Mouse (Mus musculus) embryonic facial prominence, embryonic 11.5 days (tissue): ENCODE data around the gene Hspa1a. TPM values are rescaled to one million over a fixed set of nuclear protein-coding genes. Genes with fewer than 3 reads are reported as not detected.

Experiments used
- ATAC-seq: fragments of 200-750 bp; cut with Nextera tagmentation; replicated peaks from 2 replicates; pipeline ENCODE4 v1.8.0; 2017; ENCODE audit warnings: low read depth; ENCODE audit not compliant: insufficient number of reproducible peaks, low FRiP score, low TSS enrichment
- DNase-seq: peaks from one replicate; pipeline ENCODE4 v3.0.0-alpha.2; 2015; ENCODE audit warnings: low spot score
- H3K27ac ChIP-seq: fragments of 300-500 bp; sonication (generic); replicated peaks from 2 replicates; pipeline ENCODE4 v1.5.1; 2014; ENCODE audit warnings: mild to moderate bottlenecking, low read depth, low read length, control low read depth
- H3K27me3 ChIP-seq: fragments of 300-500 bp; sonication (generic); 2 replicates; pipeline ENCODE4 v1.6.1; 2014; ENCODE audit warnings: mild to moderate bottlenecking, low read length, moderate library complexity, mixed read lengths; ENCODE audit not compliant: control insufficient read depth, insufficient read depth
- H3K36me3 ChIP-seq: fragments of 300-500 bp; sonication (generic); replicated peaks from 2 replicates; pipeline ENCODE4 v1.6.1; 2014; ENCODE audit warnings: low read depth, mild to moderate bottlenecking, low read length, moderate library complexity, mixed read lengths; ENCODE audit not compliant: control insufficient read depth, insufficient read depth
- H3K4me1 ChIP-seq: fragments of 300-500 bp; sonication (generic); 2 replicates; pipeline ENCODE4 v1.6.1; 2014; ENCODE audit warnings: low read length, mixed read lengths; ENCODE audit not compliant: control insufficient read depth, insufficient read depth
- H3K4me2 ChIP-seq: fragments of 300-500 bp; sonication (generic); 2 replicates; pipeline ENCODE4 v1.6.1; 2014; ENCODE audit warnings: low read depth, mild to moderate bottlenecking, control low read depth, low read length, moderate library complexity
- H3K4me3 ChIP-seq: fragments of 300-500 bp; sonication (generic); 2 replicates; pipeline ENCODE4 v1.5.1; 2014; ENCODE audit warnings: low read depth, low read length, control low read depth
- H3K9ac ChIP-seq: fragments of 300-500 bp; sonication (generic); replicated peaks from 2 replicates; pipeline ENCODE4 v1.6.1; 2014; ENCODE audit warnings: mild to moderate bottlenecking, control low read depth, low read length
- H3K9me3 ChIP-seq: fragments of 300-500 bp; sonication (generic); replicated peaks from 2 replicates; pipeline ENCODE4 v1.6.1; 2016; ENCODE audit warnings: mild to moderate bottlenecking, low read length, inconsistent platforms, mixed read lengths; ENCODE audit not compliant: control insufficient read depth
- WGBS: fragments of 180-500 bp; shearing (Covaris S2); extraction: QIAGEN DNeasy Blood & Tissue Kit; methylation state at CpG from one replicate; pipeline ENCODE4 v1.1.7; 2014; 5-methylcytosine and 5-hydroxymethylcytosine counted together
- polyA plus RNA-seq: library from polyadenylated mRNA; unstranded; fragments of >200 nt; fragmentation: Nextera tagmentation; extraction: Ambion mirVana; gene quantifications from 2 replicates; pipeline ENCODE4 v1.2.1, GENCODE M21; 2014

Hspa1a gene
- polyA plus RNA-seq, 1 experiment from 2014 or later = 1.7 TPM

DNA sequence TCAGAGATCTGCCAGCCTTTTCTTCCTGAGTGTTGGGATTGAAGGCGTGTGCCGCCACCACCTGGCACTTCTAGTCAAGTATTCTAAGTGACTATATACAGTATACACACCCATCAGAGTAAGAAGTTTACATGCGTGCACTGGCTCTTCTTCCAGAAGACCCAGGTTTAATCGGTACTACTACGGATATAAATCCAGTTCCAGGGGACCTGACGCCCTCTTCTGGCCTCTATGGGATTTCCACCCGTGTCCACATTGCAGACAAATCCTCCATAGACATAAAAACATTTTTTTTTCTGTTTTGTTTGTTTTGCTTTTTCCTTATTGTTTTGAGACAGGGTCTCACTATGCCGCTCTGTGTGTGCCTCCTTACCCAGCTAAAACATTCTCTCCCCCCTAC is 24.4 kb downstream of the Hspa1a start:
- no peak overlapping the region for H3K9ac ChIP-seq
- no peaks in the 10 kb centered on the region for H3K27me3 ChIP-seq
- WGBS = 28% methylated on average over 8 of the region's 8 CpGs
- no peak overlapping the region for H3K4me2 ChIP-seq
- no peaks in the 10 kb centered on the region for H3K9me3 ChIP-seq
- peaks cover 4% of the 10 kb centered on the region; the same call in 1 of the 2 replicates for H3K4me1 ChIP-seq
- H3K4me3 ChIP-seq = no peak overlapping the region
- ATAC-seq = no peak
- no peak overlapping the region for H3K27ac ChIP-seq
- peak; percentile 67 for DNase-seq
- peaks cover 12% of the 10 kb centered on the region for H3K36me3 ChIP-seq

DNA sequence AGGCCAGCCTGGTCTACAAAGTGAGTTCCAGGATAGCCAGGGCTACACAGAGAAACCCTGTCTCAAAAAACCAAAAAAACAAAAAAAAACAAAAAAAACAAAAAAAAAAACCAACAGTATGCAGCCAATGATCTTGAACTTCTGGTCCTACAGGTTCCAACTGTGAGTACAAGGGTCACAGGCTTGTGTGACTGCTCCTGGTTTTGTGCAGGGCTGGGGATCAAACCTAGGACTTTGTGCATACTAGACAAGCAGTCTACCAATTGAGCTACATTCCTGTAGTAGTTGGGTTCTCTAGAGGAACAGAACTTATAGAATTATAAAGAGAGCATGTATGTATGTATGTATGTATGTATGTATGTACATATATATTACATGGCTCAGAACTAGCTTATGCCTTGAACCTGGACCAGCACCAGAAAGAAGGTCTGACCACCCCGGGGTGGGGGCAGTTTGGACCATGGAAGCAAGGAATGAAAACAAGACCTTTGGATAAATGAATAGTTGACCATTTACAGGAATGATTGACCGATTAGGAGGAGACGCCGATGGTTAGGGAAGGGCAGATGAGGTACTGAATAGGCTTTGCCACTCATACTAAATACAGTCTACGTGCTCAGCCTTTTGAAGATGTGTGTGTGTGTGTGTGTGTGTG is 25.3 kb downstream of the Hspa1a start:
- Histone ChIP-seq H3K4me1 (peaks cover 4% of the 10 kb centered on the region; the same call in 1 of the 2 replicates), H3K27ac (no peak overlapping the region), H3K27me3 (no peaks in the 10 kb centered on the region), H3K9ac (no peak overlapping the region), H3K36me3 (peaks cover 12% of the 10 kb centered on the region), H3K4me2 (no peak overlapping the region), H3K4me3 (no peak overlapping the region), H3K9me3 (no peaks in the 10 kb centered on the region)
- 87% methylated on average over 5 of the region's 5 CpGs for WGBS
- DNase-seq (no peak), ATAC-seq (no peak)

DNA sequence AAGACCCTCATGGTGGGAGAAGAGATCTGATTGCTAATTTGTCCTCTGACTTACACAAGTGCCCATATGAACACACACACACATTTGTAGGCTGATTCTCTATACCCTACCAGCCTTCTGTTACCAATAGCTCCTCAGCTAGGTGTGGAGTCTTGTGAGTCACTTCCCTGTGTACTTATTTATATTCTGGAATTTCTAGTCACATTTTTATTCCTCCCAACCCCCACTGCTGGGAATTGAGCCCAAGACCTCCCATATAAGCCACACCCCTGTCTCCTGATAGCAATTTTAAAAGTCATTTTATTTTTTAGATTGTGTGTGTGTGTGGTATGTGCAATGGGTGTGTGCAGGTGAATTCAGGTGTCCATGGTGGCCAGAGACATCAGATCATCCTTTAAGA is 27.6 kb downstream of the Hspa1a start:
- ATAC-seq = no peak
- DNase-seq = no peak
- Histone ChIP-seq H3K9me3 (no peaks in the 10 kb centered on the region), H3K4me1 (no peaks in the 10 kb centered on the region), H3K9ac (no peak overlapping the region), H3K27ac (no peak overlapping the region), H3K36me3 (no peaks in the 10 kb centered on the region), H3K27me3 (no peaks in the 10 kb centered on the region), H3K4me2 (no peak overlapping the region), H3K4me3 (no peak overlapping the region)

DNA sequence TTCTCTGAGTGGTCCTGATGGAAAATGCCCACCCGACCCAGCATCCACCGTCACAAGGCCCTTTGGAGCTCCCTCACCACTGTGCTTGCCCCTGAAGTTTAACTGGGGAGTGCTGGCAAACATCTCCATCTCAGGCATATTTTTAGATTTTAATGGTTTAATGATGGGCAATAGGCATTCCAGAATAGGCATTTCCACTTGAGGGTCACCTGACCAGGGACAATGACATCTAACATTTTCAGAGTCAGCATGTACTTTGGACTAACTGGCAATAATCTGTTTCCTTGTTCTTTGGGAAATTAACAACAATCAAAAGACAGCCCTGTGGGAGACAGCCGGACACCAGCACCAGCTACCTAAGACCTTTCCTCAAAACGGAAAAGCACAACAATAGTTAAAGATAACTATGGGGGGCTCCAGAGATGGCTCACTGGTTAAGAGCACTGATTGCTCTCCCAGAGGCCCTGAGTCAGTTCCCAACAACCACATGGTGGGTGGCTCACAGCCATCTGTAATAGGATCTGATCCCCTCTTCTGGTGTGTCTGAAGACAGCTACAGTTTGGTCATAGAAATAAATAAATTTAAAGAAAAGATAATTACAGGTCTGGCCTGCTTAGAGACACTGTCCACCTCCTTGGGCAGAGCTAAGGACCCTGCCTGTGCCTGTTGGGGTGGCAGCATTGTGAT is 28.7 kb downstream of the Hspa1a start:
- no peaks in the 10 kb centered on the region for H3K9me3 ChIP-seq
- H3K36me3 ChIP-seq = no peaks in the 10 kb centered on the region
- no peak overlapping the region for H3K9ac ChIP-seq
- no peak overlapping the region for H3K27ac ChIP-seq
- H3K4me2 ChIP-seq = no peak overlapping the region
- H3K4me3 ChIP-seq = no peak overlapping the region
- no peak for DNase-seq
- ATAC-seq = no peak
- no peaks in the 10 kb centered on the region for H3K4me1 ChIP-seq
- no peaks in the 10 kb centered on the region for H3K27me3 ChIP-seq
- 86% methylated on average over 4 of the region's 4 CpGs for whole genome bisulfite sequencing

DNA sequence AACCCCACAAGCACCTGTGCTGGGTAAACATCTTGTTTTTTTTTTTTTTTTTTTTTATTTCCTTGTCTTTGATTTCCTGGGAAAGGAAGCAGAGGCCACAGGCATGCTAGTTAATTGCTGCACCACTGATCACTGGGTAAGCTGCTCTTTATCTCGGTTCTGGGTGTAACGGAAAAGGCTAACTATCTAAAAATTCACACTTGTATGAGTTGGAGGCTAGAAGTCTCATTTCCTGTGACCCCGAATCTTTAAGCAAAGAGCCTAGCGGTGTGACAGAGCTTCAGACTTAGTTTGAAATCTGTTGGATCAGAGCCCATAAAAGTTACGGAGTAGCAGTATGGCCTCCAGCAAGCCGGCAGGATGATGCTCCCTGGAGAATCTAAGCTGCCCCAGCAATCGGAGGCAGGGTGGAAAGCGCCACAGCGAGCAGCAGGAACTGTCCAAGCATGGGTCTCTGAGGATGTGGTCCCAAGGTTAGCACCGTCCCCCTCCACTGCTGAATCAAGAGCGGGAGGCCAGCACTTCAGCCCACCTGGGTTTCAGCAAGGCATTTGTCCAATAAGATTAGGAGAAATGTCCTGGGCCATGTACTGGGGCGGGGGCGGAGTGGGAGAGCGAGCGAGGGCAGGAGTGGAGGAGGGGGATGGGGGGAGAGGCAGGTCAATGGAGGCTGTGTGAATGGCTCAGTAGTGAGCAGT is 30.5 kb downstream of the Hspa1a start:
- WGBS = 7% methylated on average over 15 of the region's 15 CpGs
- H3K27ac ChIP-seq = no peak overlapping the region
- H3K4me1 ChIP-seq = no peaks in the 10 kb centered on the region
- H3K4me2 ChIP-seq = peak overlapping the region; percentile 47
- peak overlapping the region; percentile 21; the same call in 1 of the 2 replicates for H3K4me3 ChIP-seq
- no peaks in the 10 kb centered on the region for H3K27me3 ChIP-seq
- H3K9ac ChIP-seq = peak overlapping the region; percentile 59
- no peaks in the 10 kb centered on the region for H3K9me3 ChIP-seq
- peak; percentile 58 for DNase-seq
- peak; percentile 53; the same call in 1 of the 2 replicates for ATAC-seq
- H3K36me3 ChIP-seq = no peaks in the 10 kb centered on the region

DNA sequence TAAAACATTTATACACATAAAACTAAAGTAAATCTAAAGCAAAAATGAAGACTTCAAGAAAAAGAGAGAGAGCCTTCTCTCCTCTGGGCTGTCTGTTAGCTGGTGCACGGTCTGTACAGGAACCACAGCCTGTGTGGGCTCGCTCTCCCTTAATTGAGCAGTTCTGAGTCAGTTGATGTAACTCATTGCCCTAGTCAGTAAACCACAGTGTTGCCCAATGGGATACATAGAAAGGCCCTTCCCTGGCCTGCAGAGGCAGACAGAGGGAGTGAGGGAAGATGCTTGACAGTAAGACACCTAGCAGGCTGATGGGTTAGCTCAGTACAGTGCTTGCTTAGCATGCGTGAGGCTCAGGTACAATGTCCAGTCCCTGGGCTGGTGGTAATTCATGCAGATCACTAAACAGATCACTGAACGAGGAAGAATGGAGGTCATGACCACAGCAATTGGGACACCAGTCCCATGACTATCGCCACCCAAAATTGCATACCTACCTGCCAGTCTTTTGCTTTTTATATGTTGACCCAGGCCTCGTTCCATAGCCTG is 33.9 kb downstream of the Hspa1a start:
- H3K4me1 ChIP-seq = no peaks in the 10 kb centered on the region
- H3K27ac ChIP-seq = no peak overlapping the region
- H3K9ac ChIP-seq = no peak overlapping the region
- H3K36me3 ChIP-seq = no peaks in the 10 kb centered on the region
- 85% methylated on average over 6 of the region's 6 CpGs for WGBS
- DNase-seq = no peak
- H3K9me3 ChIP-seq = no peaks in the 10 kb centered on the region
- H3K4me2 ChIP-seq = no peak overlapping the region
- no peak overlapping the region for H3K4me3 ChIP-seq
- ATAC-seq = no peak
- no peaks in the 10 kb centered on the region for H3K27me3 ChIP-seq

DNA sequence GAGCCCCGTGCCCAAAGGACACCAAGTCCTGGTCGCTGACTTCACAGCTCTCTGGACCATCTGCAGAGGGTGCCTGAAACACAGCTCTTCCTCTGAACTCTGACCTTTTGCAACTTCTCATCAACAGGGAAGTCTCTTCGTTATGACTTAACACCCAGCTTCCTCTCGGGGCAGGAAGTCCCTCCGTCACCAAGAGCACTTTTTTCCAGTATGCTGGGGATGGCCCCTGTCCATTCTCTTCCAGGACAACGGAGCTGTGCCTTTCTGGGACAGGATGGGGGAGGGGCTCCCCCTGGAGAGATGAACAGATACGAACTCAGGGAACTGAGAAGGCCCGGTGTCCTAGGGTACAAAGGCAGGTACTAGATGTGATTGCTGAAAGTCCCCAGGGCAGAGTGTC is 37.1 kb downstream of the Hspa1a start:
- Histone ChIP-seq H3K27me3 (no peaks in the 10 kb centered on the region), H3K36me3 (no peaks in the 10 kb centered on the region), H3K4me1 (no peaks in the 10 kb centered on the region; the same call in 1 of the 2 replicates), H3K27ac (no peak overlapping the region), H3K9me3 (no peaks in the 10 kb centered on the region), H3K9ac (no peak overlapping the region; the same call in 1 of the 2 replicates), H3K4me3 (no peak overlapping the region), H3K4me2 (no peak overlapping the region)
- WGBS = 32% methylated on average over 8 of the region's 8 CpGs
- ATAC-seq = no peak
- DNase-seq = no peak
